Mouse (Mus musculus): ENCODE measurements around the gene Arhgef12. TPM values are rescaled to one million over a fixed set of nuclear protein-coding genes. Genes with fewer than 3 reads are reported as not detected.

Gene Arhgef12
- polyA plus RNA-seq, 1 experiment: 2.4 TPM

GRCm38 (mm10) chr9:43085686-43086285 lies 21.3 kb downstream of the Arhgef12 start:
- no peaks in the 10 kb centered on the region for H3K36me3 ChIP-seq (replicated peaks; ENCODE audit: low read length)
- H3K27me3 ChIP-seq (replicated peaks): peaks cover 15% of the 10 kb centered on the region
- TF ChIP-seq FLI1 (IDR thresholded peaks at IDR 0.05; ENCODE audit: low read length) (no peak), GATA1 (IDR thresholded peaks at IDR 0.05; ENCODE audit: borderline replicate concordance, low read length) (no peak)
- no peaks in the 10 kb centered on the region for H3K9me3 ChIP-seq
- H3K4me3 ChIP-seq (replicated peaks): no peak overlapping the region
- no peaks in the 10 kb centered on the region; the same call in 1 of the 2 replicates for H3K4me1 ChIP-seq

GRCm38 (mm10) chr9:43084496-43085362 lies 22.3 kb downstream of the Arhgef12 start:
- H3K4me1 ChIP-seq: no peaks in the 10 kb centered on the region; the same call in 1 of the 2 replicates
- TF ChIP-seq GATA1 (IDR thresholded peaks at IDR 0.05; ENCODE audit: borderline replicate concordance, low read length): no peak
- no peak for TF ChIP-seq FLI1 (IDR thresholded peaks at IDR 0.05; ENCODE audit: low read length)

GRCm38 (mm10) chr9:43083441-43084055 lies 23.5 kb downstream of the Arhgef12 start:
- H3K4me3 ChIP-seq (replicated peaks): no peak overlapping the region
- no peaks in the 10 kb centered on the region for H3K9me3 ChIP-seq
- TF ChIP-seq FLI1 (IDR thresholded peaks at IDR 0.05; ENCODE audit: low read length): no peak
- TF ChIP-seq GATA1 (IDR thresholded peaks at IDR 0.05; ENCODE audit: borderline replicate concordance, low read length): no peak
- no peaks in the 10 kb centered on the region; the same call in 1 of the 2 replicates for H3K4me1 ChIP-seq
- peaks cover 16% of the 10 kb centered on the region for H3K27me3 ChIP-seq (replicated peaks)
- no peaks in the 10 kb centered on the region for H3K36me3 ChIP-seq (replicated peaks; ENCODE audit: low read length)

More at GRCm38 (mm10) chr9:43084496-43085362, 22.3 kb downstream of the Arhgef12 start:
- Histone ChIP-seq H3K9me3 (no peaks in the 10 kb centered on the region), H3K4me3 (replicated peaks) (no peak overlapping the region), H3K36me3 (replicated peaks; ENCODE audit: low read length) (no peaks in the 10 kb centered on the region), H3K27me3 (replicated peaks) (peaks cover 18% of the 10 kb centered on the region)

- TF ChIP-seq GATA1 (IDR thresholded peaks at IDR 0.05; ENCODE audit: borderline replicate concordance, low read length) (no peak), FLI1 (IDR thresholded peaks at IDR 0.05; ENCODE audit: low read length) (no peak)
- Histone ChIP-seq H3K9me3 (no peaks in the 10 kb centered on the region), H3K36me3 (replicated peaks; ENCODE audit: low read length) (no peaks in the 10 kb centered on the region), H3K4me3 (replicated peaks) (no peak overlapping the region), H3K4me1 (peaks cover 14% of the 10 kb centered on the region; the same call in 1 of the 2 replicates), H3K27me3 (replicated peaks) (peaks cover 9% of the 10 kb centered on the region)
Observed at GRCm38 (mm10) chr9:43078711-43079110, 28.3 kb downstream of the Arhgef12 start.

- Histone ChIP-seq H3K27me3 (replicated peaks) (peaks cover 10% of the 10 kb centered on the region), H3K4me1 (peaks cover 18% of the 10 kb centered on the region; the same call in 1 of the 2 replicates), H3K4me3 (replicated peaks) (no peak overlapping the region), H3K36me3 (replicated peaks; ENCODE audit: low read length) (no peaks in the 10 kb centered on the region), H3K9me3 (no peaks in the 10 kb centered on the region)
- TF ChIP-seq GATA1 (IDR thresholded peaks at IDR 0.05; ENCODE audit: borderline replicate concordance, low read length) (no peak), FLI1 (IDR thresholded peaks at IDR 0.05; ENCODE audit: low read length) (no peak)
Observed at GRCm38 (mm10) chr9:43076163-43076562, 30.9 kb downstream of the Arhgef12 start.

GRCm38 (mm10) chr9:43074611-43075010 lies 32.4 kb downstream of the Arhgef12 start:
- no peaks in the 10 kb centered on the region for H3K9me3 ChIP-seq
- H3K4me3 ChIP-seq (replicated peaks): no peak overlapping the region
- no peaks in the 10 kb centered on the region for H3K36me3 ChIP-seq (replicated peaks; ENCODE audit: low read length)
- H3K27me3 ChIP-seq (replicated peaks): peaks cover 8% of the 10 kb centered on the region
- TF ChIP-seq GATA1 (IDR thresholded peaks at IDR 0.05; ENCODE audit: borderline replicate concordance, low read length) (no peak), FLI1 (IDR thresholded peaks at IDR 0.05; ENCODE audit: low read length) (no peak)
- H3K4me1 ChIP-seq: peaks cover 20% of the 10 kb centered on the region; the same call in 1 of the 2 replicates

- H3K27me3 ChIP-seq (replicated peaks): peaks cover 10% of the 10 kb centered on the region
- no peaks in the 10 kb centered on the region for H3K36me3 ChIP-seq (replicated peaks; ENCODE audit: low read length)
- H3K4me1 ChIP-seq: peaks cover 20% of the 10 kb centered on the region; the same call in 1 of the 2 replicates
- TF ChIP-seq GATA1 (IDR thresholded peaks at IDR 0.05; ENCODE audit: borderline replicate concordance, low read length) (no peak), FLI1 (IDR thresholded peaks at IDR 0.05; ENCODE audit: low read length) (no peak)
- H3K9me3 ChIP-seq: no peaks in the 10 kb centered on the region
- no peak overlapping the region for H3K4me3 ChIP-seq (replicated peaks)
Observed at GRCm38 (mm10) chr9:43071741-43072140, 35.3 kb downstream of the Arhgef12 start.

- Histone ChIP-seq H3K4me1 (peaks cover 17% of the 10 kb centered on the region; the same call in 1 of the 2 replicates), H3K27me3 (replicated peaks) (peaks cover 10% of the 10 kb centered on the region), H3K9me3 (no peaks in the 10 kb centered on the region), H3K36me3 (replicated peaks; ENCODE audit: low read length) (no peaks in the 10 kb centered on the region), H3K4me3 (replicated peaks) (no peak overlapping the region)
- TF ChIP-seq GATA1 (IDR thresholded peaks at IDR 0.05; ENCODE audit: borderline replicate concordance, low read length) (no peak), FLI1 (IDR thresholded peaks at IDR 0.05; ENCODE audit: low read length) (no peak)
Observed at GRCm38 (mm10) chr9:43071176-43071575, 35.9 kb downstream of the Arhgef12 start.

- Histone ChIP-seq H3K4me1 (peaks cover 15% of the 10 kb centered on the region; the same call in 1 of the 2 replicates), H3K9me3 (no peaks in the 10 kb centered on the region), H3K4me3 (replicated peaks) (no peak overlapping the region), H3K27me3 (replicated peaks) (peaks cover 10% of the 10 kb centered on the region), H3K36me3 (replicated peaks; ENCODE audit: low read length) (no peaks in the 10 kb centered on the region)
- TF ChIP-seq GATA1 (IDR thresholded peaks at IDR 0.05; ENCODE audit: borderline replicate concordance, low read length): no peak
- no peak for TF ChIP-seq FLI1 (IDR thresholded peaks at IDR 0.05; ENCODE audit: low read length)
Observed at GRCm38 (mm10) chr9:43070566-43070965, 36.5 kb downstream of the Arhgef12 start.

All from megakaryocyte, embryonic 14.5 days (primary cell).